Mouse (Mus musculus): ENCODE data around the gene Gm20547. TPM values are rescaled to one million over a fixed set of nuclear protein-coding genes. Genes with fewer than 3 reads are reported as not detected.
A peak's percentile ranks its signal among the peaks of the same experiment; 100 is the strongest.
"Not testable (repeated sequence)": the region's sequence is repeated elsewhere in the genome, so short reads cannot be mapped to it uniquely, and the experiment has no call there.

Gm20547 gene
- polyA plus RNA-seq, 1 experiment from 2014 or later: not detected

- Histone ChIP-seq H3K27ac (no peak overlapping the region), H3K27me3 (ENCODE audit: insufficient read depth, poor library complexity, severe bottlenecking) (no peaks in the 10 kb centered on the region), H3K4me1 (replicated peaks) (peaks cover 32% of the 10 kb centered on the region), H3K36me3 (peaks cover 68% of the 10 kb centered on the region), H3K4me3 (peak overlapping the region; percentile 86), H3K9me3 (no peaks in the 10 kb centered on the region)
- 92% methylated on average over 7 of the region's 7 CpGs for WGBS
- DNase-seq (ENCODE audit: low spot score): no peak
Measured at GRCm38 (mm10) chr17:34838785-34839184, 43.1 kb downstream of the Gm20547 start.

- DNase-seq (ENCODE audit: low spot score): no peak
- Histone ChIP-seq H3K9me3 (no peaks in the 10 kb centered on the region), H3K4me1 (replicated peaks) (peaks cover 32% of the 10 kb centered on the region), H3K27me3 (ENCODE audit: insufficient read depth, poor library complexity, severe bottlenecking) (no peaks in the 10 kb centered on the region), H3K36me3 (peaks cover 68% of the 10 kb centered on the region), H3K4me3 (peak overlapping the region; percentile 86), H3K27ac (peak overlapping the region; percentile 87)
- WGBS: 39% methylated on average over 43 of the region's 43 CpGs
Measured at GRCm38 (mm10) chr17:34837464-34838324, 44.1 kb downstream of the Gm20547 start.

- peak within 1 kb of the TSS; percentile 87 for H3K27ac ChIP-seq
- under 1% methylated on average over 40 of the region's 40 CpGs for WGBS
- H3K9me3 ChIP-seq: no peaks in the 10 kb centered on the region
- peak within 1 kb of the TSS; percentile 86 for H3K4me3 ChIP-seq
- peaks cover 68% of the 10 kb centered on the region for H3K36me3 ChIP-seq
- H3K4me1 ChIP-seq (replicated peaks): peaks cover 32% of the 10 kb centered on the region
- no peaks in the 10 kb centered on the region for H3K27me3 ChIP-seq (ENCODE audit: insufficient read depth, poor library complexity, severe bottlenecking)
- DNase-seq (ENCODE audit: low spot score): peak; percentile 97
Measured at GRCm38 (mm10) chr17:34836856-34837221, 45.0 kb downstream of the Gm20547 start, which contains the start of the genes Stk19 and Dxo. Gene Stk19 (minus strand): TSS chr17:34836945. Gene Dxo (plus strand): TSS chr17:34837019.

- WGBS: 4% methylated on average over 48 of the region's 48 CpGs
- DNase-seq (ENCODE audit: low spot score): no peak
- Histone ChIP-seq H3K27ac (peak overlapping the region; percentile 87), H3K4me1 (replicated peaks) (peaks cover 32% of the 10 kb centered on the region), H3K4me3 (peak overlapping the region; percentile 86), H3K36me3 (peaks cover 68% of the 10 kb centered on the region), H3K27me3 (ENCODE audit: insufficient read depth, poor library complexity, severe bottlenecking) (no peaks in the 10 kb centered on the region), H3K9me3 (no peaks in the 10 kb centered on the region)
Measured at GRCm38 (mm10) chr17:34836155-34836855, 45.5 kb downstream of the Gm20547 start.

GRCm38 (mm10) chr17:34830776-34831175 is 51.1 kb downstream of the Gm20547 start:
- WGBS: 94% methylated on average over 1 of the region's 1 CpGs
- H3K4me3 ChIP-seq; H3K27me3 ChIP-seq (ENCODE audit: insufficient read depth, poor library complexity, severe bottlenecking); DNase-seq (ENCODE audit: low spot score); H3K4me1 ChIP-seq (replicated peaks); H3K27ac ChIP-seq; H3K9me3 ChIP-seq: not testable (repeated sequence)
- H3K36me3 ChIP-seq: peaks cover 88% of the 10 kb centered on the region

GRCm38 (mm10) chr17:34814818-34815370 is 66.9 kb downstream of the Gm20547 start:
- Histone ChIP-seq H3K4me3 (no peak overlapping the region), H3K36me3 (no peaks in the 10 kb centered on the region), H3K9me3 (no peaks in the 10 kb centered on the region), H3K27ac (no peak overlapping the region), H3K27me3 (ENCODE audit: insufficient read depth, poor library complexity, severe bottlenecking) (no peaks in the 10 kb centered on the region), H3K4me1 (replicated peaks) (no peaks in the 10 kb centered on the region)
- no peak for DNase-seq (ENCODE audit: low spot score)
- WGBS: 77% methylated on average over 7 of the region's 7 CpGs

- H3K27ac ChIP-seq; H3K4me3 ChIP-seq; H3K36me3 ChIP-seq; H3K9me3 ChIP-seq; H3K27me3 ChIP-seq (ENCODE audit: insufficient read depth, poor library complexity, severe bottlenecking); H3K4me1 ChIP-seq (replicated peaks): not testable (repeated sequence)
- DNase-seq (ENCODE audit: low spot score): peak; percentile 26
- WGBS: 60% methylated on average over 12 of the region's 12 CpGs
Measured at GRCm38 (mm10) chr17:34813747-34814146, 68.1 kb downstream of the Gm20547 start.

GRCm38 (mm10) chr17:34811275-34811674 is 70.6 kb downstream of the Gm20547 start:
- no peak overlapping the region for H3K27ac ChIP-seq
- WGBS: 77% methylated on average over 15 of the region's 15 CpGs

GRCm38 (mm10) chr17:34810811-34811210 is 71.0 kb downstream of the Gm20547 start:
- not testable (repeated sequence) for H3K4me3 ChIP-seq; H3K4me1 ChIP-seq (replicated peaks); H3K27ac ChIP-seq; H3K36me3 ChIP-seq; DNase-seq (ENCODE audit: low spot score); H3K27me3 ChIP-seq (ENCODE audit: insufficient read depth, poor library complexity, severe bottlenecking); H3K9me3 ChIP-seq
- 87% methylated on average over 8 of the region's 8 CpGs for WGBS

More at GRCm38 (mm10) chr17:34811275-34811674, 70.6 kb downstream of the Gm20547 start:
- Histone ChIP-seq H3K9me3 (no peaks in the 10 kb centered on the region), H3K36me3 (no peaks in the 10 kb centered on the region), H3K4me1 (replicated peaks) (no peaks in the 10 kb centered on the region), H3K4me3 (no peak overlapping the region), H3K27me3 (ENCODE audit: insufficient read depth, poor library complexity, severe bottlenecking) (no peaks in the 10 kb centered on the region)
- no peak for DNase-seq (ENCODE audit: low spot score)

- H3K4me1 ChIP-seq (replicated peaks); H3K27ac ChIP-seq; H3K4me3 ChIP-seq; DNase-seq (ENCODE audit: low spot score); H3K36me3 ChIP-seq; H3K27me3 ChIP-seq (ENCODE audit: insufficient read depth, poor library complexity, severe bottlenecking); H3K9me3 ChIP-seq: not testable (repeated sequence)
- 85% methylated on average over 5 of the region's 5 CpGs for WGBS
Measured at GRCm38 (mm10) chr17:34810411-34810810, 71.4 kb downstream of the Gm20547 start.

- H3K36me3 ChIP-seq: no peaks in the 10 kb centered on the region
- no peak for DNase-seq (ENCODE audit: low spot score)
- 84% methylated on average over 6 of the region's 6 CpGs for WGBS
- no peak overlapping the region for H3K4me3 ChIP-seq
- H3K4me1 ChIP-seq (replicated peaks): no peaks in the 10 kb centered on the region
- H3K27ac ChIP-seq: no peak overlapping the region
- no peaks in the 10 kb centered on the region for H3K27me3 ChIP-seq (ENCODE audit: insufficient read depth, poor library complexity, severe bottlenecking)
- peaks cover 9% of the 10 kb centered on the region for H3K9me3 ChIP-seq
Measured at GRCm38 (mm10) chr17:34808599-34809205, 73.1 kb downstream of the Gm20547 start.

GRCm38 (mm10) chr17:34807176-34807575 is 74.7 kb downstream of the Gm20547 start:
- DNase-seq (ENCODE audit: low spot score): no peak
- H3K27ac ChIP-seq: no peak overlapping the region
- H3K27me3 ChIP-seq (ENCODE audit: insufficient read depth, poor library complexity, severe bottlenecking): no peaks in the 10 kb centered on the region
- H3K4me3 ChIP-seq: no peak overlapping the region
- H3K4me1 ChIP-seq (replicated peaks): no peaks in the 10 kb centered on the region
- H3K36me3 ChIP-seq: no peaks in the 10 kb centered on the region
- 67% methylated on average over 3 of the region's 3 CpGs for WGBS
- H3K9me3 ChIP-seq: peaks cover 9% of the 10 kb centered on the region

Data from hindbrain, embryonic 10.5 days (tissue).